Comparison of ENCODE assay signal across 23 mouse cellular contexts in the genomic region with DNA sequence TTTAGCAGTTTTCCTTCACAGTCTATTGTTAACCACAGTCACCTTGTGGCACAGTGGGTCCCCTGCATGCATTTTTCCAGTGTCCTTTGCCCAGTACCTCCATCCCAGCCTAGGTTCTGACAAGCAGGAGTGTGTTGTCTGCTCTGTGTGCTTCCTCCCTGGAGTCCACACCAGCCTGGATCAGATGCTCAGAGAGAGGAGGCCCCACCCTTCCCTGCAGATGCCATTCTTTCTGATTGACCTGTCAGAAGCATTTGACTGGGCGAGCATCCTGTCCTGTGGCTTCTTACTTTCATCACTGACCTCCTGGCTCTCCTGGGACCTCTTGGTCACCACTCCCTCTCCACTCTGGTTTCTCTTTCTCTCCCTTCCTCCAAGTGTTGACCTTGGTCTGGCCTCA.
DNase-seq lines count a peak whose midpoint lies in the region; ATAC-seq and TF ChIP-seq lines count a peak whose summit lies in the region.
"Had no signal": no experiment of that assay in that cellular context is flagged by ENCODE, and none has a peak within 500 bp of the region (broad histone marks: within the 10 kb centered on the region; RNA-seq: fewer than 3 reads in every experiment).

No protein-coding gene starts in this region.

- no peak overlapping the region for H3K4me2 ChIP-seq in hindbrain, embryonic 13.5 days
- H3K4me2 ChIP-seq in hindbrain, embryonic 11.5 days (replicated peaks; ENCODE audit: low read depth, low read length) = no peak overlapping the region
- no peak overlapping the region for H3K4me2 ChIP-seq in midbrain, embryonic 13.5 days (replicated peaks)
- peak overlapping the region; percentile 21 for H3K4me2 ChIP-seq in myocyte (ENCODE audit: low read depth)
- H3K4me2 ChIP-seq: forebrain, embryonic 15.5 days; hindbrain, embryonic 15.5 days; stomach, embryonic 15.5 days had no signal

- peak overlapping the region; percentile 30; the same call in 1 of the 2 replicates for H3K27ac ChIP-seq in hindbrain, embryonic 13.5 days
- H3K27ac ChIP-seq in hindbrain, embryonic 11.5 days (ENCODE audit: low read depth, low read length) = no peak overlapping the region
- 0 out of 2 replicates have a peak overlapping the region, but pooled peaks have one; percentile 21 for H3K27ac ChIP-seq in midbrain, embryonic 13.5 days
- no peak overlapping the region for H3K27ac ChIP-seq in midbrain, embryonic 10.5 days (replicated peaks)
- H3K27ac ChIP-seq in liver, adult 2 months (replicated peaks; ENCODE audit: insufficient read depth, low read depth, low read length) = peak overlapping the region; percentile 22
- H3K27ac ChIP-seq: heart, adult 2 months; macrophage; stomach, embryonic 15.5 days had no signal

- peak overlapping the region; percentile 6; the same call in 1 of the 2 replicates for H3K9ac ChIP-seq in hindbrain, embryonic 13.5 days
- no peak overlapping the region for H3K9ac ChIP-seq in hindbrain, embryonic 11.5 days (ENCODE audit: low read depth, low read length)
- H3K9ac ChIP-seq in midbrain, embryonic 13.5 days (replicated peaks) = no peak overlapping the region
- no peak overlapping the region for H3K9ac ChIP-seq in liver, adult 2 months (ENCODE audit: low read depth, low read length)
- H3K9ac ChIP-seq: forebrain, embryonic 15.5 days; hindbrain, embryonic 15.5 days; stomach, embryonic 15.5 days had no signal

- H3K36me3 ChIP-seq in hindbrain, embryonic 13.5 days = no peaks in the 10 kb centered on the region
- H3K36me3 ChIP-seq in hindbrain, embryonic 11.5 days (ENCODE audit: control insufficient read depth, insufficient read depth, low read length) = no peaks in the 10 kb centered on the region
- no peaks in the 10 kb centered on the region for H3K36me3 ChIP-seq in midbrain, embryonic 13.5 days
- peaks cover 12% of the 10 kb centered on the region for H3K36me3 ChIP-seq in midbrain, embryonic 10.5 days
- no peaks in the 10 kb centered on the region for H3K36me3 ChIP-seq in liver, adult 2 months (ENCODE audit: control insufficient read depth, insufficient read depth, low read length)
- H3K36me3 ChIP-seq in myocyte (ENCODE audit: control insufficient read depth, insufficient read depth) = no peaks in the 10 kb centered on the region
- H3K36me3 ChIP-seq: forebrain, embryonic 15.5 days; hindbrain, embryonic 15.5 days; stomach, embryonic 15.5 days had no signal

- intact Hi-C loops in left cerebral cortex, postnatal 10 days (cut with DNase I) = no loop called here

- H3ac ChIP-seq in myocyte (ENCODE audit: control insufficient read depth, insufficient read length) = no peak overlapping the region

- no peaks in the 10 kb centered on the region for H3K9me3 ChIP-seq in hindbrain, embryonic 13.5 days
- H3K9me3 ChIP-seq in hindbrain, embryonic 11.5 days (ENCODE audit: control insufficient read depth, low read length) = no peaks in the 10 kb centered on the region
- no peaks in the 10 kb centered on the region for H3K9me3 ChIP-seq in midbrain, embryonic 13.5 days
- no peaks in the 10 kb centered on the region for H3K9me3 ChIP-seq in midbrain, embryonic 10.5 days (replicated peaks)
- H3K9me3 ChIP-seq: forebrain, embryonic 15.5 days; hindbrain, embryonic 15.5 days; stomach, embryonic 15.5 days had no signal

- peaks cover 61% of the 10 kb centered on the region for H3K4me1 ChIP-seq in hindbrain, embryonic 13.5 days (replicated peaks)
- no peaks in the 10 kb centered on the region; the same call in 1 of the 2 replicates for H3K4me1 ChIP-seq in hindbrain, embryonic 11.5 days (replicated peaks; ENCODE audit: control insufficient read depth, insufficient read depth, low read length)
- H3K4me1 ChIP-seq in midbrain, embryonic 13.5 days (replicated peaks) = peaks cover 50% of the 10 kb centered on the region
- H3K4me1 ChIP-seq in midbrain, embryonic 10.5 days = peaks cover 47% of the 10 kb centered on the region
- peaks cover 39% of the 10 kb centered on the region for H3K4me1 ChIP-seq in liver, adult 2 months (ENCODE audit: control insufficient read depth, insufficient read depth, low read length)

- H3K4me3 ChIP-seq in hindbrain, embryonic 13.5 days = no peak overlapping the region
- H3K4me3 ChIP-seq in hindbrain, embryonic 11.5 days (ENCODE audit: low read depth, low read length) = no peak overlapping the region
- H3K4me3 ChIP-seq in midbrain, embryonic 13.5 days (replicated peaks) = no peak overlapping the region
- H3K4me3 ChIP-seq in midbrain, embryonic 10.5 days = no peak overlapping the region
- H3K4me3 ChIP-seq in liver, adult 2 months (ENCODE audit: insufficient read depth, low read depth, low read length) = no peak overlapping the region
- no peak overlapping the region for H3K4me3 ChIP-seq in myocyte
- H3K4me3 ChIP-seq: erythroblast, embryonic 14.5 days; forebrain, embryonic 15.5 days; heart, adult 2 months; hindbrain, embryonic 15.5 days; stomach, embryonic 15.5 days had no signal

- TF ChIP-seq POLR2A in liver, adult 2 months (IDR thresholded peaks at IDR 0.05; ENCODE audit: extremely low read depth, insufficient read depth, low read length) = no peak
- TF ChIP-seq POLR2A in myocyte (IDR thresholded peaks at IDR 0.05; ENCODE audit: insufficient read length, low read depth) = no peak

- no peak for DNase-seq in hindbrain, embryonic 11.5 days (ENCODE audit: low spot score)
- no peak for DNase-seq in midbrain, embryonic 10.5 days (ENCODE audit: low spot score)
- no peak for DNase-seq in liver, adult 2 months (ENCODE audit: extremely low read depth, low read depth, low spot score)
- DNase-seq in ovary, postnatal 36 days (ENCODE audit: low spot score) = no peak
- DNase-seq in left cerebral cortex, postnatal 10 days (ENCODE audit: extremely low spot score in 1 of 2, low spot score in 2 of 2) = no peak
- DNase-seq: adrenal gland, adult 2 months; cerebellum, adult 11 months; cerebellum, postnatal 25 days; heart, adult 2 months; kidney, postnatal 25 days; lung, adult 2 months; right cerebral cortex, postnatal 14 days; thymus, postnatal 14 days had no signal

- no peaks in the 10 kb centered on the region for H3K27me3 ChIP-seq in hindbrain, embryonic 13.5 days
- no peaks in the 10 kb centered on the region for H3K27me3 ChIP-seq in hindbrain, embryonic 11.5 days (ENCODE audit: control insufficient read depth, insufficient read depth, low read length)
- H3K27me3 ChIP-seq in midbrain, embryonic 13.5 days = no peaks in the 10 kb centered on the region
- H3K27me3 ChIP-seq in midbrain, embryonic 10.5 days (ENCODE audit: low read depth, poor library complexity, severe bottlenecking) = no peaks in the 10 kb centered on the region
- H3K27me3 ChIP-seq in liver, adult 2 months (ENCODE audit: control insufficient read depth, insufficient read depth, low read length) = no peaks in the 10 kb centered on the region
- no peaks in the 10 kb centered on the region for H3K27me3 ChIP-seq in myocyte (ENCODE audit: control insufficient read depth, insufficient read depth, insufficient read length)
- H3K27me3 ChIP-seq: forebrain, embryonic 15.5 days; hindbrain, embryonic 15.5 days; stomach, embryonic 15.5 days had no signal

- peaks cover 47% of the 10 kb centered on the region for H3K79me2 ChIP-seq in liver, adult 2 months (ENCODE audit: control insufficient read depth, insufficient read depth, low read length)
- peaks cover 54% of the 10 kb centered on the region for H3K79me2 ChIP-seq in myocyte (ENCODE audit: control insufficient read depth, insufficient read depth)

- ATAC-seq in hindbrain, embryonic 13.5 days (ENCODE audit: low FRiP score) = no peak
- ATAC-seq in hindbrain, embryonic 11.5 days (ENCODE audit: low FRiP score) = no peak
- ATAC-seq in midbrain, embryonic 13.5 days = no peak
- ATAC-seq: forebrain, embryonic 15.5 days; intestine, postnatal 0 days; midbrain, embryonic 16.5 days had no signal

- TF ChIP-seq CTCF in liver, adult 2 months (IDR thresholded peaks at IDR 0.05; ENCODE audit: low read depth, low read length) = no peak

- WGBS in hindbrain, embryonic 13.5 days = 54% methylated on average over 1 of the region's 1 CpGs
- 61% methylated on average over 1 of the region's 1 CpGs for WGBS in hindbrain, embryonic 11.5 days
- WGBS in midbrain, embryonic 13.5 days = 68% methylated on average over 1 of the region's 1 CpGs
- WGBS in midbrain, embryonic 10.5 days = 53% methylated on average over 1 of the region's 1 CpGs
- 31% methylated on average over 1 of the region's 1 CpGs for WGBS in liver, adult 2 months

TF ChIP-seq in myocyte, 11 proteins besides CTCF, POLR2A, EP300 and RAD21:
- no peak for TF ChIP-seq MAX (IDR thresholded peaks at IDR 0.05; ENCODE audit: low read depth)
- no peak for TF ChIP-seq POLR2AphosphoS2 (IDR thresholded peaks at IDR 0.05; ENCODE audit: insufficient read length, low read depth)
- no peak for TF ChIP-seq SRF (IDR thresholded peaks at IDR 0.05; ENCODE audit: control insufficient read depth, insufficient read length, low read depth)
- no peak for TF ChIP-seq TCF3 (IDR thresholded peaks at IDR 0.05; ENCODE audit: insufficient read length, low read depth)
- TF ChIP-seq MYOD1 (IDR thresholded peaks at IDR 0.05; ENCODE audit: control insufficient read depth in 1 of 3, insufficient read length in 2 of 3, low read depth in 2 of 3) = no peak
- no peak for TF ChIP-seq REST (IDR thresholded peaks at IDR 0.05; ENCODE audit: insufficient read depth, insufficient read length)
- TF ChIP-seq CEBPB (IDR thresholded peaks at IDR 0.05; ENCODE audit: insufficient read depth, poor library complexity, severe bottlenecking) = no peak
- TF ChIP-seq MYOG (IDR thresholded peaks at IDR 0.05; ENCODE audit: control insufficient read depth in 1 of 3, insufficient read depth in 1 of 3, insufficient read length in 2 of 3, low read depth in 2 of 3) = no peak
- TF ChIP-seq TCF12 (IDR thresholded peaks at IDR 0.05; ENCODE audit: insufficient read depth, poor library complexity, severe bottlenecking) = no peak

Comparison
In these comparisons a context has a peak if more than half of its experiments do, and no peak if none do; other contexts are left out.
1. H3K27ac ChIP-seq: peak in hindbrain, embryonic 13.5 days (single experiment), midbrain, embryonic 13.5 days (single experiment) and liver, adult 2 months (single experiment); none in hindbrain, embryonic 11.5 days (single experiment) and midbrain, embryonic 10.5 days (single experiment).